Mouse (Mus musculus) lung, embryonic 14.5 days (tissue): Measurements from ENCODE around the gene Mipep. TPM values are rescaled to one million over a fixed set of nuclear protein-coding genes. Genes with fewer than 3 reads are reported as not detected.
A peak's percentile ranks its signal among the peaks of the same experiment; 100 is the strongest.

Experiments
- ATAC-seq: fragments of 200-750 bp; cut with Nextera tagmentation; 2 replicates; pipeline ENCODE4 v1.8.0; 2017; ENCODE audit warnings: mild to moderate bottlenecking, moderate TSS enrichment, moderate library complexity; ENCODE audit not compliant: insufficient read depth
- DNase-seq: peaks from one replicate; pipeline ENCODE4 v3.0.0-alpha.2; 2015
- H3K27ac ChIP-seq: fragments of 300-500 bp; sonication (generic); 2 replicates; pipeline ENCODE4 v1.5.1; 2014; ENCODE audit warnings: low read depth, mild to moderate bottlenecking, moderate library complexity
- H3K27me3 ChIP-seq: fragments of 300-500 bp; sonication (generic); 2 replicates; pipeline ENCODE4 v1.6.1; 2014; ENCODE audit warnings: low read length, control low read depth; ENCODE audit not compliant: insufficient read depth
- H3K36me3 ChIP-seq: fragments of 300-500 bp; sonication (generic); 2 replicates; pipeline ENCODE4 v1.6.1; 2014; ENCODE audit warnings: control low read depth; ENCODE audit not compliant: insufficient read depth
- H3K4me1 ChIP-seq: fragments of 300-500 bp; sonication (generic); 2 replicates; pipeline ENCODE4 v1.6.1; 2014; ENCODE audit warnings: antibody characterized with exemption, control low read depth; ENCODE audit not compliant: insufficient read depth
- H3K4me2 ChIP-seq: fragments of 300-500 bp; sonication (generic); 2 replicates; pipeline ENCODE4 v1.6.1; 2014; ENCODE audit warnings: mild to moderate bottlenecking
- H3K4me3 ChIP-seq: fragments of 300-500 bp; sonication (generic); 2 replicates; pipeline ENCODE4 v1.5.1; 2014; ENCODE audit warnings: low read depth, low read length
- H3K9ac ChIP-seq: fragments of 300-500 bp; sonication (generic); 2 replicates; pipeline ENCODE4 v1.6.1; 2014
- H3K9me3 ChIP-seq: fragments of 300-500 bp; sonication (generic); 2 replicates; pipeline ENCODE4 v1.6.1; 2016; ENCODE audit warnings: low read depth, low read length, control low read depth
- CTCF ChIP-seq: IDR thresholded peaks from 2 replicates; pipeline ENCODE4 v1.5.1; 2016; ENCODE audit warnings: antibody characterized with exemption, low read depth
- WGBS: fragments of 180-500 bp; shearing (Covaris S2); extraction: QIAGEN DNeasy Blood & Tissue Kit; methylation state at CpG from one replicate; pipeline ENCODE4 v1.1.7; 2014; 5-methylcytosine and 5-hydroxymethylcytosine counted together
- polyA plus RNA-seq: library from polyadenylated mRNA; unstranded; fragments of >200 nt; fragmentation: Nextera tagmentation; extraction: Ambion mirVana; gene quantifications from 2 replicates; pipeline ENCODE4 v1.2.1, GENCODE M21; 2014

Mipep gene
- polyA plus RNA-seq, 1 experiment from 2014 or later, result 26.5 TPM

- WGBS, result 54% methylated on average over 4 of the region's 4 CpGs
- no peak overlapping the region for H3K27ac ChIP-seq
- no peaks in the 10 kb centered on the region for H3K27me3 ChIP-seq
- H3K4me3 ChIP-seq, result no peak overlapping the region
- H3K4me2 ChIP-seq, result no peak overlapping the region
- H3K9ac ChIP-seq, result no peak overlapping the region
- H3K36me3 ChIP-seq, result no peaks in the 10 kb centered on the region
- ATAC-seq (no peak), DNase-seq (no peak)
- TF ChIP-seq CTCF, result no peak
- H3K4me1 ChIP-seq, result peaks cover 2% of the 10 kb centered on the region
- H3K9me3 ChIP-seq, result no peaks in the 10 kb centered on the region
Observed at GRCm38 (mm10) chr14:60909351-60909750, 125.0 kb downstream of the Mipep start.

DNA sequence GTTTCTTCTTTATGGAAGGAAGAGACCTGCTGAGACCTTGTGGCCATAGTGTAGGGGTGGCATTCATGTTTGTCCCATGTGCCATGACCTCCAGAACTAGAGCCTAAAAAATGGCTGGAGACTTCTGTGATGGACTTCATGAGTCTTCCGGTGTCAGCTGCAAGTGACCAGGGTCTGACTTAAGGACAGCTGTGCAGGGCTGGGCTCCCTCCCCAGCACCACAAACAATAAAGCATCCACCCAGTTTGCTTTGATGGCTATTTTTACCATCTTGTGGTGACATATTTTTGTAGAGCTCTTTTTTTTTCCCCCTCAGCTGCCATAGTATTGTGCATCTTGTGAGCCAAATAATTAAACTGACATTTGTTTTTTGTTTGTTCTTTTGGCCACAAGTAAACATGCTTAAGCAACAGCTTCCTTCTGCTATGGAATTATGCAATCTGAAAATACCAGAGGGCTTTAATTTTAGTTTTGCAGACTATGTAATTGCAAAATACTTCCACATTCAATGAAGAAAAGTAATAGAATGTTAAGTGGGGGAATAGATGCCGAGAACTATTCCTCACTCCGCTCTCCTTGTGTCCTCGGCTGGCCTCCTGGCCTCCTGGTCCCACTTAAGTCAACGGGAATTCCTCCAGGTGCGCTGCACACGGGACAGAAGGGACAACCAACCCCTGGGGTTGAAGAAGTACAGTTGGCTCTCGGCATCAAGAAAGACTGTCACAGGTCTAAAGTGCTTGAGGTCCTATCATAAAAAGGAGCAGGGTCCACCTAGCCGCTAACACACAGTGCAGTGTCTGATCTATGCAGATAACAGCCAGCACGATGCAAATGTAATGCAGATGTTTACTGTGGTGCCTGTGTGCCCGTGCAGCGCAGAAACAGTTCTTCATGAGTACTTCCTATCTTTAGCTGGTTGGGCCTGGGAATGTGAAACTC is 126.4 kb downstream of the Mipep start:
- Histone ChIP-seq H3K4me3 (no peak overlapping the region), H3K27me3 (no peaks in the 10 kb centered on the region), H3K4me2 (no peak overlapping the region), H3K9me3 (no peaks in the 10 kb centered on the region), H3K27ac (no peak overlapping the region), H3K36me3 (no peaks in the 10 kb centered on the region), H3K4me1 (no peaks in the 10 kb centered on the region; the same call in 1 of the 2 replicates), H3K9ac (no peak overlapping the region)
- TF ChIP-seq CTCF, result no peak
- DNase-seq (peak; percentile 36), ATAC-seq (no peak)
- 76% methylated on average over 12 of the region's 12 CpGs for WGBS

- DNase-seq (peak; percentile 76), ATAC-seq (peak; percentile 70)
- H3K27ac ChIP-seq, result peak overlapping the region; percentile 83
Observed at GRCm38 (mm10) chr14:60912981-60913468, 128.7 kb downstream of the Mipep start.

GRCm38 (mm10) chr14:60916661-60917060 is 132.3 kb downstream of the Mipep start:
- 17% methylated on average over 4 of the region's 4 CpGs for WGBS
- Histone ChIP-seq H3K9ac (no peak overlapping the region), H3K4me2 (no peak overlapping the region), H3K4me1 (no peaks in the 10 kb centered on the region; the same call in 1 of the 2 replicates), H3K27me3 (no peaks in the 10 kb centered on the region), H3K9me3 (no peaks in the 10 kb centered on the region), H3K4me3 (no peak overlapping the region), H3K27ac (peak overlapping the region; percentile 73), H3K36me3 (no peaks in the 10 kb centered on the region)
- peak; percentile 65 for ATAC-seq
- no peak for TF ChIP-seq CTCF
- DNase-seq, result peak; percentile 74

More at GRCm38 (mm10) chr14:60912981-60913468, 128.7 kb downstream of the Mipep start:
- H3K9me3 ChIP-seq, result no peaks in the 10 kb centered on the region
- no peak for TF ChIP-seq CTCF
- no peak overlapping the region for H3K9ac ChIP-seq
- no peaks in the 10 kb centered on the region; the same call in 1 of the 2 replicates for H3K4me1 ChIP-seq
- H3K4me2 ChIP-seq, result no peak overlapping the region
- no peaks in the 10 kb centered on the region for H3K36me3 ChIP-seq
- H3K27me3 ChIP-seq, result no peaks in the 10 kb centered on the region
- WGBS, result 19% methylated on average over 8 of the region's 8 CpGs
- H3K4me3 ChIP-seq, result no peak overlapping the region

GRCm38 (mm10) chr14:60926011-60926410 is 141.6 kb downstream of the Mipep start:
- ATAC-seq, result no peak
- no peaks in the 10 kb centered on the region for H3K4me1 ChIP-seq
- H3K4me3 ChIP-seq, result no peak overlapping the region
- no peaks in the 10 kb centered on the region for H3K27me3 ChIP-seq
- DNase-seq, result no peak
- WGBS, result 68% methylated on average over 1 of the region's 1 CpGs
- H3K9me3 ChIP-seq, result no peaks in the 10 kb centered on the region
- H3K9ac ChIP-seq, result no peak overlapping the region
- no peak overlapping the region for H3K27ac ChIP-seq
- TF ChIP-seq CTCF, result no peak
- H3K36me3 ChIP-seq, result no peaks in the 10 kb centered on the region
- no peak overlapping the region for H3K4me2 ChIP-seq

GRCm38 (mm10) chr14:60935705-60936104 is 151.3 kb downstream of the Mipep start:
- Histone ChIP-seq H3K27ac (no peak overlapping the region), H3K4me2 (no peak overlapping the region), H3K36me3 (no peaks in the 10 kb centered on the region), H3K27me3 (no peaks in the 10 kb centered on the region), H3K9me3 (no peaks in the 10 kb centered on the region), H3K4me1 (no peaks in the 10 kb centered on the region), H3K4me3 (no peak overlapping the region), H3K9ac (no peak overlapping the region)
- no peak for ATAC-seq
- TF ChIP-seq CTCF, result no peak
- WGBS, result 80% methylated on average over 5 of the region's 5 CpGs
- no peak for DNase-seq

DNA sequence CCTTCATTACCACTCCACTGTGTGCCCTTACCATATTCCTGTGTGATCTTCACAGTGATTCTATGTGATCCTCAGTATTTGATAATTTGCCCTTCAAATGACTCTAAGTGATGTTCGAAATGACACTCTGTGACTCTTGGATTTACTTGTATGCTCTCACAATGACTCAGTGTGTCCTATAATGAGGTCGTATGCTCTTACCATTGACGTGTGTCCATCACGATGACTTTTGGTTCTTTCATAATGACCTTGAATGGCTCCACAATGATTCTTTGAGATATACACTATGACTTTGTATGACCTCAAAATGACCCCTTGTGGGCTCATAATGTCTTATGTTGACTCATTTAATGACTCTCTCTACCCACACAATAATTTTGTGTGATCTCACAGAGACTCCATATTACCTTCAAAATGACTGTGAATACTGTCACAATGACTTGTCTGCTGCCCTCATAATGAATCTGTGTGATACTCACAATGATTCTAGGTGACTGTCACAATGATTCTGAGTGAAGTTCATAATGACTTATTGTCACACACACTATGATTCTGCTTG is 153.2 kb downstream of the Mipep start:
- Histone ChIP-seq H3K4me2 (no peak overlapping the region), H3K9me3 (no peaks in the 10 kb centered on the region), H3K36me3 (no peaks in the 10 kb centered on the region), H3K4me3 (no peak overlapping the region), H3K27me3 (no peaks in the 10 kb centered on the region), H3K27ac (no peak overlapping the region), H3K4me1 (no peaks in the 10 kb centered on the region), H3K9ac (no peak overlapping the region)
- no peak for DNase-seq
- no peak for ATAC-seq
- TF ChIP-seq CTCF, result no peak
- 88% methylated on average over 4 of the region's 4 CpGs for WGBS

Other genes starting within 250 kb of the Mipep start
- gene Spata13, start 150.6 kb upstream of the Mipep start, polyA plus RNA-seq, result 14.2 and 14.3 TPM in 2 replicates
- gene C1qtnf9, start 16.4 kb upstream of the Mipep start, polyA plus RNA-seq, result 0.12 TPM in 1 of 2 replicates, not detected in the other